In genomic region chr19:35017474-35018208, GRCm38 (mm10) we compare ENCODE assay signal across 22 mouse cellular contexts.
DNase-seq lines count a peak whose midpoint lies in the region; ATAC-seq and TF ChIP-seq lines count a peak whose summit lies in the region.
"Had no signal": no experiment of that assay in that cellular context is flagged by ENCODE, and none has a peak within 500 bp of the region (broad histone marks: within the 10 kb centered on the region; RNA-seq: fewer than 3 reads in every experiment).

No protein-coding gene starts in this region.

- ATAC-seq in lung, embryonic 14.5 days (ENCODE audit: insufficient read depth) = no peak
- peak; percentile 84 for ATAC-seq in intestine, embryonic 16.5 days
- ATAC-seq: CD4-positive, CD25-positive, alpha-beta regulatory T cell, adult 4 months; forebrain, embryonic 13.5 days; forebrain, embryonic 16.5 days had no signal

- no peak for TF ChIP-seq CTCF in lung, embryonic 14.5 days (IDR thresholded peaks at IDR 0.05; ENCODE audit: low read depth)

- H3K4me3 ChIP-seq in lung, embryonic 14.5 days (ENCODE audit: low read depth, low read length) = no peak overlapping the region
- H3K4me3 ChIP-seq in intestine, embryonic 16.5 days (ENCODE audit: low read length) = no peak overlapping the region
- H3K4me3 ChIP-seq: forebrain, embryonic 10.5 days; forebrain, embryonic 13.5 days; gastrocnemius, adult 2 months; hindbrain, embryonic 12.5 days; hindbrain, embryonic 15.5 days had no signal

- no peak overlapping the region for H3K9ac ChIP-seq in lung, embryonic 14.5 days
- no peak overlapping the region for H3K9ac ChIP-seq in intestine, embryonic 16.5 days (ENCODE audit: low read depth, low read length)
- H3K9ac ChIP-seq: forebrain, embryonic 13.5 days; hindbrain, embryonic 12.5 days; hindbrain, embryonic 15.5 days had no signal

- no peaks in the 10 kb centered on the region for H3K36me3 ChIP-seq in lung, embryonic 14.5 days (ENCODE audit: insufficient read depth)
- no peaks in the 10 kb centered on the region for H3K36me3 ChIP-seq in intestine, embryonic 16.5 days (ENCODE audit: control insufficient read depth, insufficient read depth, low read length)
- H3K36me3 ChIP-seq: forebrain, embryonic 10.5 days; hindbrain, embryonic 12.5 days; hindbrain, embryonic 15.5 days had no signal

- H3K27me3 ChIP-seq in lung, embryonic 14.5 days (ENCODE audit: insufficient read depth, low read length) = no peaks in the 10 kb centered on the region
- H3K27me3 ChIP-seq in intestine, embryonic 16.5 days (replicated peaks; ENCODE audit: control insufficient read depth, insufficient read depth, low read length) = no peaks in the 10 kb centered on the region
- H3K27me3 ChIP-seq: forebrain, embryonic 13.5 days; hindbrain, embryonic 12.5 days; hindbrain, embryonic 15.5 days had no signal

- no peak overlapping the region for H3K4me2 ChIP-seq in lung, embryonic 14.5 days
- no peak overlapping the region for H3K4me2 ChIP-seq in intestine, embryonic 16.5 days (ENCODE audit: low read depth, low read length)
- H3K4me2 ChIP-seq: forebrain, embryonic 13.5 days; heart, embryonic 11.5 days; hindbrain, embryonic 12.5 days; hindbrain, embryonic 15.5 days had no signal

- no peaks in the 10 kb centered on the region for H3K9me3 ChIP-seq in lung, embryonic 14.5 days (ENCODE audit: low read depth, low read length)
- H3K9me3 ChIP-seq in intestine, embryonic 16.5 days (ENCODE audit: control insufficient read depth, low read length) = no peaks in the 10 kb centered on the region
- H3K9me3 ChIP-seq: forebrain, embryonic 10.5 days; forebrain, embryonic 13.5 days; hindbrain, embryonic 12.5 days; hindbrain, embryonic 15.5 days had no signal

- 43% methylated on average over 4 of the region's 4 CpGs for WGBS in lung, embryonic 14.5 days
- WGBS in intestine, embryonic 16.5 days = 47% methylated on average over 4 of the region's 4 CpGs

- peak; percentile 12 for DNase-seq in lung, embryonic 14.5 days
- no peak for DNase-seq in lung, postnatal 14 days
- DNase-seq in ZHBTc4 (ENCODE audit: low read depth, low spot score) = peak; percentile 22
- peak; percentile 9 for DNase-seq in retina, postnatal 1 day
- no peak for DNase-seq in right cerebral cortex, adult 2 months (ENCODE audit: low spot score in 2 of 2)
- no peak for DNase-seq in right cerebral cortex, postnatal 25 days
- DNase-seq: adrenal gland, postnatal 10 days; adrenal gland, postnatal 36 days; cerebellum, adult 18-20 months; cerebellum, adult 9-10 months; cerebellum, postnatal 14 days; gastrocnemius, adult 2 months; gastrocnemius, postnatal 14 days; heart, adult 11 months had no signal

- no peaks in the 10 kb centered on the region for H3K4me1 ChIP-seq in lung, embryonic 14.5 days (ENCODE audit: insufficient read depth)
- no peaks in the 10 kb centered on the region for H3K4me1 ChIP-seq in intestine, embryonic 16.5 days (ENCODE audit: control insufficient read depth, insufficient read depth, low read length)
- H3K4me1 ChIP-seq: forebrain, embryonic 10.5 days; forebrain, embryonic 13.5 days; hindbrain, embryonic 12.5 days; hindbrain, embryonic 15.5 days had no signal

- no peak overlapping the region for H3K27ac ChIP-seq in lung, embryonic 14.5 days (ENCODE audit: low read depth)
- 0 out of 2 replicates have a peak overlapping the region, but pooled peaks have one; percentile 1 for H3K27ac ChIP-seq in intestine, embryonic 16.5 days (ENCODE audit: low read length)
- H3K27ac ChIP-seq: forebrain, embryonic 10.5 days; forebrain, embryonic 13.5 days; gastrocnemius, adult 2 months; hindbrain, embryonic 12.5 days; hindbrain, embryonic 15.5 days had no signal

Comparison
In these comparisons a context has a peak if more than half of its experiments do, and no peak if none do; other contexts are left out.
1. DNase-seq: peak in lung, embryonic 14.5 days (single experiment), ZHBTc4 (single experiment) and retina, postnatal 1 day (single experiment); none in lung, postnatal 14 days (single experiment), right cerebral cortex, adult 2 months (0 of 2) and right cerebral cortex, postnatal 25 days (single experiment).